Mouse (Mus musculus): ENCODE measurements around the gene Olfr556. TPM values are rescaled to one million over a fixed set of nuclear protein-coding genes. Genes with fewer than 3 reads are reported as not detected.

Gene Olfr556
- polyA plus RNA-seq, 1 experiment from 2014 or later = not detected

DNA sequence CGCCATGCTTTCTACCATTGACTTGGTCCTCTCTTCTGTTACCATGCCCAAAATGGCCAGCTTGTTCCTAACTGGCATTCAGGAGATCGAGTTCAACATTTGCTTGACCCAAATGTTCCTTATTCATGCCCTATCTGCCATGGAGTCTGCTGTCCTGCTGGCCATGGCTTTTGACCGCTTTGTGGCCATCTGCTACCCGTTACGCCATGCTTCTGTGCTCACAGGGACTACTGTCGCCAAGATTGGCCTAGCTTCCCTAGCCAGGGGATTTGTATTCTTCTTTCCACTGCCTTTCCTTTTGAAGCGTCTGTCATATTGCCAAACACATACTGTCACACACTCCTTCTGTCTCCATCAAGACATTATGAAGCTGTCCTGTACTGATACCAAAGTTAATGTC is 33.8 kb downstream of the Olfr556 start:
- no peaks in the 10 kb centered on the region for H3K36me3 ChIP-seq (replicated peaks)
- H3K4me3 ChIP-seq = no peak overlapping the region
- H3K9me3 ChIP-seq = no peaks in the 10 kb centered on the region
- ATAC-seq (replicated peaks) = no peak
- H3K9ac ChIP-seq = no peak overlapping the region
- H3K27me3 ChIP-seq (replicated peaks) = no peaks in the 10 kb centered on the region
- WGBS = 87% methylated on average over 7 of the region's 7 CpGs
- H3K27ac ChIP-seq = no peak overlapping the region
- no peak overlapping the region for H3K4me2 ChIP-seq
- H3K4me1 ChIP-seq = no peaks in the 10 kb centered on the region

DNA sequence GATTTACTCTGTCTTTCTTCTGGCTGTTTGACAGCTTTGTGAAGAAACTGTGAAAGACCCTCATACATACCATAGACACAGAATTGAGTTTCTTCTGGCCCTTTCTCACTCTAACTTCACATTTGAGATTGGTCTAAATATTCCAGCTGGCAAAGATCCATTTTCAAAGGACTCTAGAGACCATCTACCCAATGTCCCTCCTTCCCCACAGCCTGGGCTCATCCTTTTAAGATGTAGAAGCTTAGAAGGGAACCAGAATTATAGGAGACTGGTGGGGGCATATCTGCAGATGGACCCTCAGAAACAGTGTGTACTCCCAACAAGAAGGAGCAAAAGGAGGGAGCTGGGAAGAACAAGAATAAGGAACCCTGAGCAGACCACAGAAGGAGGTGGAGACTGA is 37.2 kb downstream of the Olfr556 start, which contains the start of gene Olfr558:
TSS of gene Olfr558 (plus strand) at position 301 of the 400 bp plus-strand sequence.
- no peak within 1 kb of the TSS for H3K27ac ChIP-seq
- H3K4me1 ChIP-seq = no peaks in the 10 kb centered on the region
- H3K36me3 ChIP-seq (replicated peaks) = no peaks in the 10 kb centered on the region
- H3K9me3 ChIP-seq = no peaks in the 10 kb centered on the region
- no peak within 1 kb of the TSS for H3K4me2 ChIP-seq
- H3K9ac ChIP-seq = no peak within 1 kb of the TSS
- no peak for ATAC-seq (replicated peaks)
- no peaks in the 10 kb centered on the region for H3K27me3 ChIP-seq (replicated peaks)
- no peak within 1 kb of the TSS for H3K4me3 ChIP-seq

DNA sequence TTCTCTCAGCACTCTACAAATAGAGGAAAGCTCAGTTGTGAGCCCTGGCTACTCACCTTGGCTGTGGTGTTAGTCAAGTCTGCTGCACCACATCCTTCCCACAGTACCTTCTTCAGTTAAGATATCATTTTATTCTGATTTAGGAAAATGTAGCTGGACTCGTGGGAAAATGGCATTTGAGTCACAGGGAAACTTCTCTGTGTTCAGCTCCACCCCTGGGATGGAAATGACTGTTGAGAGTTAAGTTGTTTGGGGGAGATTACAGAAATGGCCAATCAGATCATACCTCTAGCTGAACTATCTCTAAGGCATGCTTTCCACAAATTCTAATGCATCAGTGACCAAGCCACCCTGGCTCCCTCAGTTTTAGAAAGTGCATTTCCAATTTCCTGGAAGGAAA is 54.3 kb downstream of the Olfr556 start, which contains the start of gene Olfr33:
TSS of gene Olfr33 (minus strand) at position 101 of the 400 bp plus-strand sequence.
- H3K4me2 ChIP-seq = no peak within 1 kb of the TSS
- H3K4me3 ChIP-seq = no peak within 1 kb of the TSS
- H3K36me3 ChIP-seq (replicated peaks) = no peaks in the 10 kb centered on the region
- ATAC-seq (replicated peaks) = no peak
- WGBS = 38% methylated on average over 1 of the region's 1 CpGs
- no peaks in the 10 kb centered on the region for H3K27me3 ChIP-seq (replicated peaks)
- no peak within 1 kb of the TSS for H3K27ac ChIP-seq
- H3K4me1 ChIP-seq = no peaks in the 10 kb centered on the region
- no peak within 1 kb of the TSS for H3K9ac ChIP-seq
- no peaks in the 10 kb centered on the region for H3K9me3 ChIP-seq

Other genes starting within 250 kb of the Olfr556 start
- 44.7 and 48.9 TPM in 2 replicates for gene Rrm1, start 223.2 kb upstream of the Olfr556 start, polyA plus RNA-seq (2015; fragmentation: Nextera tagmentation; extraction: Ambion mirVana)
- gene Olfr543, start 183.2 kb upstream of the Olfr556 start, polyA plus RNA-seq (2015; fragmentation: Nextera tagmentation; extraction: Ambion mirVana) = 0.60 and 0.93 TPM in 2 replicates
- gene Olfr544, start 176.6 kb upstream of the Olfr556 start, polyA plus RNA-seq (2015; fragmentation: Nextera tagmentation; extraction: Ambion mirVana) = 0.09 and 0.11 TPM in 2 replicates
- gene Olfr545, start 165.3 kb upstream of the Olfr556 start, polyA plus RNA-seq (2015; fragmentation: Nextera tagmentation; extraction: Ambion mirVana) = 0.30 and 0.38 TPM in 2 replicates
- not detected in 2 replicates for gene Olfr547, start 130.2 kb upstream of the Olfr556 start, polyA plus RNA-seq (2015; fragmentation: Nextera tagmentation; extraction: Ambion mirVana)
- not detected in 2 replicates for gene Olfr548-ps1, start 124.0 kb upstream of the Olfr556 start, polyA plus RNA-seq (2015; fragmentation: Nextera tagmentation; extraction: Ambion mirVana)
- not detected in 2 replicates for gene Olfr549, start 115.0 kb upstream of the Olfr556 start, polyA plus RNA-seq (2015; fragmentation: Nextera tagmentation; extraction: Ambion mirVana)
- 0.28 TPM in 1 of 2 replicates, not detected in the other for gene Trim21, start 99.4 kb upstream of the Olfr556 start, polyA plus RNA-seq (2015; fragmentation: Nextera tagmentation; extraction: Ambion mirVana)
- gene Olfr550, start 93.5 kb upstream of the Olfr556 start, polyA plus RNA-seq (2015; fragmentation: Nextera tagmentation; extraction: Ambion mirVana) = not detected in 2 replicates
- gene Olfr551, start 73.0 kb upstream of the Olfr556 start, polyA plus RNA-seq (2015; fragmentation: Nextera tagmentation; extraction: Ambion mirVana) = not detected in 2 replicates
- gene Olfr552, start 67.1 kb upstream of the Olfr556 start, polyA plus RNA-seq (2015; fragmentation: Nextera tagmentation; extraction: Ambion mirVana) = not detected in 2 replicates
- not detected in 2 replicates for gene Olfr553, start 46.7 kb upstream of the Olfr556 start, polyA plus RNA-seq (2015; fragmentation: Nextera tagmentation; extraction: Ambion mirVana)
- not detected in 2 replicates for gene Olfr554, start 26.5 kb upstream of the Olfr556 start, polyA plus RNA-seq (2015; fragmentation: Nextera tagmentation; extraction: Ambion mirVana)
- gene Olfr555, start 6.1 kb upstream of the Olfr556 start, polyA plus RNA-seq (2015; fragmentation: Nextera tagmentation; extraction: Ambion mirVana) = not detected in 2 replicates
- 6.2 and 8.5 TPM in 2 replicates for gene Trim68, start 22.4 kb downstream of the Olfr556 start, polyA plus RNA-seq (2015; fragmentation: Nextera tagmentation; extraction: Ambion mirVana)
- gene Olfr557, start 31.0 kb downstream of the Olfr556 start, polyA plus RNA-seq (2015; fragmentation: Nextera tagmentation; extraction: Ambion mirVana) = not detected in 2 replicates
- 0.05 TPM in 1 of 2 replicates, not detected in the other for gene Olfr558, start 37.3 kb downstream of the Olfr556 start, polyA plus RNA-seq (2015; fragmentation: Nextera tagmentation; extraction: Ambion mirVana)
- not detected in 2 replicates for gene Olfr33, start 54.2 kb downstream of the Olfr556 start, polyA plus RNA-seq (2015; fragmentation: Nextera tagmentation; extraction: Ambion mirVana)
- gene Olfr559, start 62.6 kb downstream of the Olfr556 start, polyA plus RNA-seq (2015; fragmentation: Nextera tagmentation; extraction: Ambion mirVana) = not detected in 2 replicates
- gene Olfr560, start 94.5 kb downstream of the Olfr556 start, polyA plus RNA-seq (2015; fragmentation: Nextera tagmentation; extraction: Ambion mirVana) = not detected in 2 replicates
- gene Olfr78, start 94.6 kb downstream of the Olfr556 start, polyA plus RNA-seq (2015; fragmentation: Nextera tagmentation; extraction: Ambion mirVana) = 0.09 TPM in 1 of 2 replicates, not detected in the other
- not detected in 2 replicates for gene Olfr561, start 106.3 kb downstream of the Olfr556 start, polyA plus RNA-seq (2015; fragmentation: Nextera tagmentation; extraction: Ambion mirVana)
- gene Olfr564, start 138.6 kb downstream of the Olfr556 start, polyA plus RNA-seq (2015; fragmentation: Nextera tagmentation; extraction: Ambion mirVana) = not detected in 2 replicates
- gene Olfr566, start 193.9 kb downstream of the Olfr556 start, polyA plus RNA-seq (2015; fragmentation: Nextera tagmentation; extraction: Ambion mirVana) = not detected in 2 replicates
- gene Olfr568, start 212.2 kb downstream of the Olfr556 start, polyA plus RNA-seq (2015; fragmentation: Nextera tagmentation; extraction: Ambion mirVana) = not detected in 2 replicates
- not detected in 2 replicates for gene Olfr569, start 226.0 kb downstream of the Olfr556 start, polyA plus RNA-seq (2015; fragmentation: Nextera tagmentation; extraction: Ambion mirVana)
- gene Olfr570, start 229.7 kb downstream of the Olfr556 start, polyA plus RNA-seq (2015; fragmentation: Nextera tagmentation; extraction: Ambion mirVana) = not detected in 2 replicates

All from midbrain, embryonic 15.5 days (tissue).